Comparison of ENCODE assay signal across 23 mouse cellular contexts in the genomic region with DNA sequence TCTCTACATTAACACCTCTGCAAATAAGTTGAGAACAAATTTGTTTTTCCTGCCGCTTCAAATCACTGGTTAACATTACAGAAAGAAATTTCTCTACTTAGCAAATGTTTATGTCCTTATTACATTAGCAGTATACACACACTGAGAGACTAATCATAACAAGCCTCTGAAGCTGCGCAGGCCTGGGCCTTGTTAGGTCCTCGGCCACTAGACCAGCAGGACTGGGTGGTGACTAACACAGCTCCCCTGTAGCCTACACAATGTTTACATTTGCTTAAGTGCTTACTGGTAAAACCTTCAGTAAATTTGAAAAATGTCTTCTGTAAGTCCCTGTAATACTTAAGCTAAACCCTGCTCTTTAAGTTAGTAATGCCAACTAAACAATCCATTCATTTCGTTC.
DNase-seq lines count a peak whose midpoint lies in the region; ATAC-seq and TF ChIP-seq lines count a peak whose summit lies in the region.
"Had no signal": no experiment of that assay in that cellular context is flagged by ENCODE, and none has a peak within 500 bp of the region (broad histone marks: within the 10 kb centered on the region; RNA-seq: fewer than 3 reads in every experiment).

No protein-coding gene starts in this region.

- TF ChIP-seq CTCF in spleen, adult 2 months (IDR thresholded peaks at IDR 0.05; ENCODE audit: extremely low read depth, insufficient read depth, insufficient read length, insufficient replicate concordance): no peak
- TF ChIP-seq CTCF in stomach, postnatal 0 days (IDR thresholded peaks at IDR 0.05; ENCODE audit: low read depth): no peak

- 90% methylated on average over 4 of the region's 4 CpGs for WGBS in spleen, adult 2 months
- 19% methylated on average over 4 of the region's 4 CpGs for WGBS in stomach, embryonic 14.5 days
- WGBS in stomach, embryonic 15.5 days: 33% methylated on average over 4 of the region's 4 CpGs
- 30% methylated on average over 4 of the region's 4 CpGs for WGBS in stomach, postnatal 0 days

- no peaks in the 10 kb centered on the region for H3K9me3 ChIP-seq in stomach, embryonic 14.5 days (ENCODE audit: control insufficient read depth, low read depth, low read length)
- H3K9me3 ChIP-seq in stomach, embryonic 15.5 days: no peaks in the 10 kb centered on the region
- no peaks in the 10 kb centered on the region for H3K9me3 ChIP-seq in stomach, postnatal 0 days (ENCODE audit: control insufficient read depth, low read length)
- H3K9me3 ChIP-seq: embryonic facial prominence, embryonic 13.5 days; embryonic facial prominence, embryonic 15.5 days; forebrain, embryonic 10.5 days; forebrain, embryonic 12.5 days had no signal

- TF ChIP-seq EP300 in stomach, postnatal 0 days (optimal IDR thresholded peaks at IDR 0.05): no peak

- no peaks in the 10 kb centered on the region for H3K36me3 ChIP-seq in spleen, adult 2 months (ENCODE audit: control insufficient read depth, insufficient read depth, low read length)
- H3K36me3 ChIP-seq in stomach, embryonic 14.5 days (ENCODE audit: control insufficient read depth, insufficient read depth, low read length): no peaks in the 10 kb centered on the region
- no peaks in the 10 kb centered on the region for H3K36me3 ChIP-seq in stomach, embryonic 15.5 days
- H3K36me3 ChIP-seq in stomach, postnatal 0 days (ENCODE audit: control insufficient read depth, insufficient read depth, low read length): no peaks in the 10 kb centered on the region
- H3K36me3 ChIP-seq: embryonic facial prominence, embryonic 15.5 days; forebrain, embryonic 12.5 days had no signal

- H3K4me2 ChIP-seq in stomach, embryonic 14.5 days (replicated peaks; ENCODE audit: low read depth, low read length): no peak overlapping the region
- no peak overlapping the region for H3K4me2 ChIP-seq in stomach, embryonic 15.5 days
- H3K4me2 ChIP-seq in stomach, postnatal 0 days (replicated peaks; ENCODE audit: low read depth): no peak overlapping the region
- H3K4me2 ChIP-seq: embryonic facial prominence, embryonic 13.5 days; embryonic facial prominence, embryonic 15.5 days; forebrain, embryonic 12.5 days had no signal

- no peak overlapping the region for H3K9ac ChIP-seq in stomach, embryonic 14.5 days (replicated peaks; ENCODE audit: low read depth, low read length)
- no peak overlapping the region for H3K9ac ChIP-seq in stomach, embryonic 15.5 days
- H3K9ac ChIP-seq in stomach, postnatal 0 days (ENCODE audit: low read length): no peak overlapping the region
- H3K9ac ChIP-seq: embryonic facial prominence, embryonic 13.5 days; embryonic facial prominence, embryonic 15.5 days; forebrain, embryonic 12.5 days had no signal

- H3K4me1 ChIP-seq in spleen, adult 2 months (ENCODE audit: control insufficient read depth, insufficient read depth, insufficient read length): peaks cover 6% of the 10 kb centered on the region; the same call in 1 of the 2 replicates
- H3K4me1 ChIP-seq in stomach, embryonic 14.5 days (ENCODE audit: control insufficient read depth, insufficient read depth, low read length): peaks cover 4% of the 10 kb centered on the region
- H3K4me1 ChIP-seq in stomach, embryonic 15.5 days: no peaks in the 10 kb centered on the region
- H3K4me1 ChIP-seq in stomach, postnatal 0 days (replicated peaks; ENCODE audit: control insufficient read depth, insufficient read depth): no peaks in the 10 kb centered on the region
- H3K4me1 ChIP-seq: embryonic facial prominence, embryonic 13.5 days; embryonic facial prominence, embryonic 15.5 days had no signal

- ATAC-seq in stomach, embryonic 14.5 days (ENCODE audit: insufficient number of reproducible peaks, insufficient read depth, low FRiP score, low read depth): peak; percentile 56; the same call in 1 of the 2 replicates
- ATAC-seq in stomach, embryonic 15.5 days (ENCODE audit: insufficient read depth, low FRiP score, low read depth): peak; percentile 70; the same call in 1 of the 2 replicates
- ATAC-seq in stomach, postnatal 0 days (ENCODE audit: low FRiP score, low TSS enrichment): peak; percentile 76; the same call in 1 of the 2 replicates
- no peak for ATAC-seq in inflammation-experienced regulatory T-cells, adult 6 months
- ATAC-seq: forebrain, embryonic 14.5 days had no signal

- no peak overlapping the region for H3K4me3 ChIP-seq in spleen, adult 2 months (ENCODE audit: extremely low read depth, insufficient read depth, insufficient read length)
- H3K4me3 ChIP-seq in stomach, embryonic 14.5 days (ENCODE audit: low read depth, low read length): no peak overlapping the region
- no peak overlapping the region for H3K4me3 ChIP-seq in stomach, embryonic 15.5 days (replicated peaks)
- H3K4me3 ChIP-seq in stomach, postnatal 0 days (ENCODE audit: low read depth, low read length): no peak overlapping the region
- H3K4me3 ChIP-seq: embryonic facial prominence, embryonic 13.5 days; embryonic facial prominence, embryonic 15.5 days; erythroblast, embryonic 14.5 days; forebrain, embryonic 10.5 days; forebrain, embryonic 12.5 days had no signal

- H3K27ac ChIP-seq in spleen, adult 2 months (ENCODE audit: insufficient read depth, low read length): peak overlapping the region; percentile 20; the same call in 1 of the 2 replicates
- H3K27ac ChIP-seq in stomach, embryonic 14.5 days (ENCODE audit: low read length): no peak overlapping the region
- no peak overlapping the region for H3K27ac ChIP-seq in stomach, embryonic 15.5 days
- H3K27ac ChIP-seq in stomach, postnatal 0 days (replicated peaks): no peak overlapping the region
- H3K27ac ChIP-seq: embryonic facial prominence, embryonic 13.5 days; embryonic facial prominence, embryonic 15.5 days; forebrain, embryonic 10.5 days; forebrain, embryonic 12.5 days had no signal

- no peak for DNase-seq in spleen, adult 2 months (ENCODE audit: low read depth in 1 of 2, low spot score in 2 of 2)
- no peak for DNase-seq in spleen, postnatal 14 days (ENCODE audit: low spot score in 2 of 2)
- no peak for DNase-seq in stomach, postnatal 0 days (ENCODE audit: low spot score)
- DNase-seq in right cerebral cortex, postnatal 14 days: no peak
- DNase-seq: adrenal gland, adult 2 months; adrenal gland, postnatal 10 days; adrenal gland, postnatal 25 days; cerebellum, adult 11 months; cerebellum, adult 18-20 months; cerebellum, adult 8-10 months; cerebellum, adult 9-11 months; cerebellum, postnatal 14 days; cerebellum, postnatal 36 days; embryo, embryonic 11 days had no signal

- H3K27me3 ChIP-seq in spleen, adult 2 months (ENCODE audit: control insufficient read depth, insufficient read depth, low read length): no peaks in the 10 kb centered on the region
- H3K27me3 ChIP-seq in stomach, embryonic 14.5 days (ENCODE audit: control insufficient read depth, insufficient read depth, low read length): 0 out of 2 replicates have a peak, but pooled peaks cover 4% of the 10 kb centered on the region
- H3K27me3 ChIP-seq in stomach, embryonic 15.5 days (replicated peaks): 0 out of 2 replicates have a peak, but pooled peaks cover 14% of the 10 kb centered on the region
- 0 out of 2 replicates have a peak, but pooled peaks cover 2% of the 10 kb centered on the region for H3K27me3 ChIP-seq in stomach, postnatal 0 days (ENCODE audit: control insufficient read depth, insufficient read depth, low read length)
- H3K27me3 ChIP-seq: embryonic facial prominence, embryonic 13.5 days; embryonic facial prominence, embryonic 15.5 days; forebrain, embryonic 12.5 days had no signal

- no peak for TF ChIP-seq POLR2A in spleen, adult 2 months (IDR thresholded peaks at IDR 0.05; ENCODE audit: low read depth, low read length)
